Mouse (Mus musculus): ENCODE measurements around the gene Ptpre.
A peak's percentile ranks its signal among the peaks of the same experiment; 100 is the strongest.
"Not testable (repeated sequence)": the region's sequence is repeated elsewhere in the genome, so short reads cannot be mapped to it uniquely, and the experiment has no call there.

Gene Ptpre

GRCm38 (mm10) chr7:135641698-135642507 lies 104.6 kb downstream of the Ptpre start:
- DNase-seq (ENCODE audit: low spot score in 2 of 2) = no peak

GRCm38 (mm10) chr7:135644452-135644851 lies 107.2 kb downstream of the Ptpre start:
- no peak for DNase-seq (ENCODE audit: low spot score in 2 of 2)

DNA sequence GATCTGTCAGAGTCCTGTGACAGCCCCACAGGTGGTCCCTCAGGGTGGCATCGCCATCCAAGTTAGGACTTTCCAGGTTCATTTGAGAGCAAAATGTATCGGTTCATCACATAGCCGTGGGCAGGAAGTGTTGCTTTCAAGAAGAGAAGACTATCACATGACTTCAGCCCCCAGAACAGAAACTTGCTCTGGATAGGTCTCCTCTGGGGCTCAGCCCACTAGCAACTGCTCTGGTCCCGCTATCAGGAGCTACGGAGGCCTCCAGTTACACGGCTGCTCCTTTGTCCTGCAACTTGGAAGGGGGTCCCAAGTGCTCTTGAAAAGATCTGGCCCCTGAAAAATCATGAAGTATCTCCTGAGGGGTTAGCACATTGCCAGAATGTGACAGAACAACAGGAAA lies 109.7 kb downstream of the Ptpre start:
- DNase-seq (ENCODE audit: low spot score in 2 of 2) = no peak

GRCm38 (mm10) chr7:135648821-135649220 lies 111.5 kb downstream of the Ptpre start:
- no peak for DNase-seq (ENCODE audit: low spot score in 2 of 2)

DNA sequence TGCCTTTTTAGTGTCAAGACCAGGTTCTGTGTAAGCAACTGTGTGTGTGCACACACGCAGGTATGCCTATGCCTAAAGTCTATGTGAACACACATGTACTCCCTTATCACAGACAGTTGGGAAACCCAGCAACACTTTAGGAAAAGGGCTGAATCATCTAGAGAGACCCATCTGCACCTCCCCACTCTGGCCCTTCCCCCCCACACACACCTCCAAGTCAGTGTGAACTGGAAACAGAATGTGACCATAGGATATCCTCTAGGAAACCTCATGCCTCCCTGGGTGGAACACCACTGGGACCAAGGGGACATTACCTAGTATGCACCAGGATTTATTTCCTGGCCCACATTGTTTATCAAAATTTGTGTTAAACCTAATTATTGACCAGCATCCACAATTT lies 112.0 kb downstream of the Ptpre start:
- no peak for DNase-seq (ENCODE audit: low spot score in 2 of 2)

DNA sequence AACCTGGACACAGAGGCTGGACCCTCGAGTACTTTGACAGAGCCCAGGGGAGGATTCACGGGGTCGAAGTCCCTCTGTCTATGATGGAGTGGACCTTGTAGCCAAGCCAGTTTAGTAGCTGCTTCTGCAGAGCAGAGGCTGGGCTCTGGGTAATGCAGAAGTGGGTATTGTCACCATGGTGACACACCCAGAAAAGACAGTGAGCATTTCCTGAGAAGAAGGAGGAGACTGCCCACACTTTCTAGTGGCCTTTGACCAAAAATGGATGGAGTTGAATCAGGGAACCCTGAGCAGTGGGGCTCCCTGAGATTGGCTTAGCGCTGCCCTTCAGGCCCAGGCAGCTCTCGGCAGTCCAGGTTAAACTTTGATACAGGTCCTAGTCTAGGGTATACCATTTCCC lies 112.8 kb downstream of the Ptpre start:
- DNase-seq (ENCODE audit: low spot score in 2 of 2) = peak in 1 of 2 experiments; percentile 38

GRCm38 (mm10) chr7:135651831-135652511 lies 114.7 kb downstream of the Ptpre start:
- DNase-seq (ENCODE audit: low spot score in 2 of 2) = peak in 1 of 2 experiments; percentile 41

- no peak for DNase-seq (ENCODE audit: low spot score in 2 of 2)
Measured at GRCm38 (mm10) chr7:135652781-135653180, 115.5 kb downstream of the Ptpre start.

GRCm38 (mm10) chr7:135653601-135654000 lies 116.3 kb downstream of the Ptpre start:
- no peak for DNase-seq (ENCODE audit: low spot score in 2 of 2)

GRCm38 (mm10) chr7:135654288-135654687 lies 117.0 kb downstream of the Ptpre start:
- no peak for DNase-seq (ENCODE audit: low spot score in 2 of 2)

DNA sequence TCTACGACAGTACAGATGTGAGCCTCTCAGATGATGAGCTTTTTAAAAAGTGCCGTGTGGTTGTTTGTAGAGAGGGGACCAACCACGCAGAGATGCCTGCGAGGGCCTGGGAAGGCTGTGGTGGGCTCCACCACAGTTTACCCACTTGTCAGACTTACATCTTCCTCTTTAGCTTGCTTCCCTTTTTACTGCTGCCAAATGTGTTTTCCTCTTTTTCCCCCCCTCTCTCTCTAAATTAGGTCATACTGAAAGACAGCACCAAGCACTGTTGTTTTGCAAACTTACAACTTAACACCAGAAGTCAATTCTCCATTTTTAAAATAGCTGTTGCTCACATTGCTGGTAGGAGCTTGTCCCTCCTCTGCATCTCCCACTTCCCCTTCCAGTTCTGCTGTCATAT lies 117.8 kb downstream of the Ptpre start:
- DNase-seq (ENCODE audit: low spot score in 2 of 2) = peak in 1 of 2 experiments; percentile 59

- DNase-seq (ENCODE audit: low spot score in 2 of 2) = no peak
Measured at GRCm38 (mm10) chr7:135658150-135658549, 120.9 kb downstream of the Ptpre start.

GRCm38 (mm10) chr7:135659314-135659935 lies 122.1 kb downstream of the Ptpre start:
- DNase-seq (ENCODE audit: low spot score in 2 of 2) = no peak

- DNase-seq (ENCODE audit: low spot score in 2 of 2) = no peak
Measured at GRCm38 (mm10) chr7:135660314-135660713, 123.0 kb downstream of the Ptpre start.

GRCm38 (mm10) chr7:135664211-135664610 lies 126.9 kb downstream of the Ptpre start:
- DNase-seq (ENCODE audit: low spot score in 2 of 2) = no peak

GRCm38 (mm10) chr7:135666314-135666713 lies 129.0 kb downstream of the Ptpre start:
- no peak for DNase-seq (ENCODE audit: low spot score in 2 of 2)

DNA sequence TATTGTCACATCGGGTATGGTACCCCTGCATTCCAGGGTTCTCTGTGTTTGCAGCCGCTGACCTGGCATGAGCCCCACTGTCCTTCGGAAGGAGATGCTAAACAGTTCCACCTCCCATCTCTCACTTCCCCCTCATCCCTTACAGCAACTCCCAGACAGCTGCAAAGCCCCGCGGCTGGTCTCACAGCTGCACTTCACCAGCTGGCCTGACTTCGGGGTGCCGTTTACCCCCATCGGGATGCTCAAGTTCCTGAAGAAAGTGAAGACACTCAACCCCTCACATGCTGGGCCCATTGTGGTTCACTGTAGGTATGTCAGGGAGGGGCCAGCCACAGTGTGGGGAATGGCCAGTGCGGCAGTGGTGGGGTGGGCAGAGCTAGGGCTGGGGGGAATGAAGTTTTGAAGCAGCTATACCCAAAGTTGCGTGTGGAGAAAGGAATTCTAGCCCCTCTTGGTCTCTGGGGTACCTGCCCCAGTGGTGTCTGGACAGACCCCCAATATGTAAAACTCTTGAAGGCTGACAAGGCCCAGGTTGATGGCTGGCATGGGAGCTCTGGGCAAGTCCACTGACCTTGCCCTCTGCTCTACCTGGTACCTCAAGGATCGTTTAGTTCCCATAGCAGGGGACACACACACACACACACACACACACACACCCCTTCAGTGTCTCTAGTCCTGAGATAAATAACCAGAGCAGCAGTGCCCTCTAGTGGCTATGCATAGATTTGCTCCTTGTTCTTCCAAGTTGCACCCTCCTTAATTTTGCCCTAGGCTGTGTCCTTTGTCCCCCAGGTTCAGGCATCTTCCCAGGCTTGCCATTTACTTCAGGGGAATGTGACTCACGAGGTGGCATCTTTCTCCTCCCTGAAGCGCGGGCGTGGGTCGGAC lies 131.8 kb downstream of the Ptpre start:
- peak; percentile 29 to 53 for DNase-seq (ENCODE audit: low spot score in 2 of 2)

DNA sequence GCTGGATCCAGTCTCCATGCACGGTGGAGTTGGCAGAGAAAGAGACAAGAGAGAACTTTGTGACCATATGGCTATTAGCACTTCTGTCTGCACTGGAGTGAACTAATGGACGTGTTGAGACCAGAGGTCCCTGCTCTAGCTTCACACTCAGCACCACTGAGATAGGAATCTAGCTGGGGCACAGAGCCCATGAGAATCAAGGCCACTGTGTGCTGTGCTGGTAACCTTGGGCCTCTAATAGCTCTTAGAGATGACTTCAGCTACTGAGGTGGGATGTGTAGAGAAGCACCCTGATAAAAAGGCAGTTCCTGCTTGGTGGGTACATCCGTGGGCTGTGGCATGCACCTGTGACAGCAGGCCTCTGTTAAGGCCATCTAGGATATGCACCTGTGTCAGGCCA lies 136.3 kb downstream of the Ptpre start:
- DNase-seq (ENCODE audit: low spot score in 2 of 2) = no peak

GRCm38 (mm10) chr7:135676722-135677121 lies 139.4 kb downstream of the Ptpre start:
- peak in 1 of 2 experiments; percentile 57 for DNase-seq (ENCODE audit: low spot score in 2 of 2)

- DNase-seq (ENCODE audit: low spot score in 2 of 2) = no peak
Measured at GRCm38 (mm10) chr7:135680334-135680733, 143.1 kb downstream of the Ptpre start.

DNA sequence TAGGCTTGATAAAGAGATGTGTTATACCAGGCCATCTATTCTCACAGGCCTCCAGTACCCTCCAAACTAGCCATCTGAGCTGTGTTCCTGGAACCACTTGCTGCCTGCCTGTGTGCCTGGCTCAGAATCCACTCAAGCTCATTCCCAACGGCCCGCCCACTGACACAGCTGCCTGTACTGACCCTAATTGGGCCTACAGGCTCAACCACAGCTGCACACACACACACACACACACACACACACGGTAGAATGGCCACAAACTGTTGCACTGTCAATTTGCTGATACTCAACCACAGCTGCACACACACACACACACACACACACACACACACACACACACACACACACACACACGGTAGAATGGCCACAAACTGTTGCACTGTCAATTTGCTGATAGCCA lies 146.8 kb downstream of the Ptpre start:
- DNase-seq (ENCODE audit: low spot score in 2 of 2) = not testable (repeated sequence)

- DNase-seq (ENCODE audit: low spot score in 2 of 2) = no peak
Measured at GRCm38 (mm10) chr7:135684938-135685337, 147.7 kb downstream of the Ptpre start.

All from heart, adult 9 months (tissue).